Mouse (Mus musculus) layer of hippocampus, adult 18-20 months (tissue): ENCODE data around the gene Gm28053. TPM values are rescaled to one million over a fixed set of nuclear protein-coding genes. Genes with fewer than 3 reads are reported as not detected.

Experiments used
- total RNA-seq, 2 experiments: library from RNA; stranded (reverse); gene quantifications; 2 replicates each; pipeline ENCODE4 v1.2.3; 2021

Gene Gm28053
- total RNA-seq, 2 experiments from 2014 or later = 1.9 TPM; not detected in 1

Other genes with a start within 250 kb of the Gm28053 start
- 100 to 1,000 TPM; 440 to 446 TPM for gene Atp6v0e2, start 181.0 kb upstream of the Gm28053 start, total RNA-seq
- 10 to 100 TPM; 32.3 to 37.6 TPM for gene Lrrc61, start 163.8 kb upstream of the Gm28053 start, total RNA-seq
- gene Rarres2, start 145.8 kb upstream of the Gm28053 start, total RNA-seq = 10 to 100 TPM; 14.9 to 18.0 TPM
- not detected for gene Gm45021, start 129.0 kb upstream of the Gm28053 start, total RNA-seq
- 10 to 100 TPM; 48.0 to 51.0 TPM for gene Repin1, start 124.7 kb upstream of the Gm28053 start, total RNA-seq
- gene Gm44965, start 124.7 kb upstream of the Gm28053 start, total RNA-seq = not detected
- 1 to 10 TPM; 7.1 to 8.2 TPM for gene Zfp775, start 116.5 kb upstream of the Gm28053 start, total RNA-seq
- gene AI854703, start 91.8 kb upstream of the Gm28053 start, total RNA-seq = 10 to 100 TPM; 13.4 to 13.6 TPM
- gene Gimap8, start 71.4 kb upstream of the Gm28053 start, total RNA-seq = under 1 TPM; 0.77 to 0.81 TPM
- 1 to 10 TPM in 1 of 2 experiments, under 1 TPM in 1; 0.48 to 1.1 TPM for gene Gimap9, start 42.5 kb upstream of the Gm28053 start, total RNA-seq
- not detected for gene Gimap4, start 34.1 kb upstream of the Gm28053 start, total RNA-seq
- gene Gimap6, start 10.4 kb upstream of the Gm28053 start, total RNA-seq = 1 to 10 TPM; 4.3 to 4.9 TPM
- not detected for gene Gimap7, start within 50 bp of the Gm28053 start, total RNA-seq
- gene Gimap1, start 20.4 kb downstream of the Gm28053 start, total RNA-seq = 1 to 10 TPM; 1.4 to 1.9 TPM
- gene Gimap5, start 27.6 kb downstream of the Gm28053 start, total RNA-seq = under 1 TPM; 0.62 to 0.99 TPM
- not detected for gene Gimap3, start 52.2 kb downstream of the Gm28053 start, total RNA-seq
- 10 to 100 TPM; 32.4 to 36.3 TPM for gene Tmem176a, start 122.3 kb downstream of the Gm28053 start, total RNA-seq
- gene Tmem176b, start 122.9 kb downstream of the Gm28053 start, total RNA-seq = 10 to 100 TPM; 58.5 to 61.2 TPM
- not detected for gene Aoc1, start 154.3 kb downstream of the Gm28053 start, total RNA-seq
- not detected for gene 1600015I10Rik, start 211.3 kb downstream of the Gm28053 start, total RNA-seq